Mouse (Mus musculus): ENCODE data around the gene Phb2.
A peak's percentile ranks its signal among the peaks of the same experiment; 100 is the strongest.

Phb2 gene

DNA sequence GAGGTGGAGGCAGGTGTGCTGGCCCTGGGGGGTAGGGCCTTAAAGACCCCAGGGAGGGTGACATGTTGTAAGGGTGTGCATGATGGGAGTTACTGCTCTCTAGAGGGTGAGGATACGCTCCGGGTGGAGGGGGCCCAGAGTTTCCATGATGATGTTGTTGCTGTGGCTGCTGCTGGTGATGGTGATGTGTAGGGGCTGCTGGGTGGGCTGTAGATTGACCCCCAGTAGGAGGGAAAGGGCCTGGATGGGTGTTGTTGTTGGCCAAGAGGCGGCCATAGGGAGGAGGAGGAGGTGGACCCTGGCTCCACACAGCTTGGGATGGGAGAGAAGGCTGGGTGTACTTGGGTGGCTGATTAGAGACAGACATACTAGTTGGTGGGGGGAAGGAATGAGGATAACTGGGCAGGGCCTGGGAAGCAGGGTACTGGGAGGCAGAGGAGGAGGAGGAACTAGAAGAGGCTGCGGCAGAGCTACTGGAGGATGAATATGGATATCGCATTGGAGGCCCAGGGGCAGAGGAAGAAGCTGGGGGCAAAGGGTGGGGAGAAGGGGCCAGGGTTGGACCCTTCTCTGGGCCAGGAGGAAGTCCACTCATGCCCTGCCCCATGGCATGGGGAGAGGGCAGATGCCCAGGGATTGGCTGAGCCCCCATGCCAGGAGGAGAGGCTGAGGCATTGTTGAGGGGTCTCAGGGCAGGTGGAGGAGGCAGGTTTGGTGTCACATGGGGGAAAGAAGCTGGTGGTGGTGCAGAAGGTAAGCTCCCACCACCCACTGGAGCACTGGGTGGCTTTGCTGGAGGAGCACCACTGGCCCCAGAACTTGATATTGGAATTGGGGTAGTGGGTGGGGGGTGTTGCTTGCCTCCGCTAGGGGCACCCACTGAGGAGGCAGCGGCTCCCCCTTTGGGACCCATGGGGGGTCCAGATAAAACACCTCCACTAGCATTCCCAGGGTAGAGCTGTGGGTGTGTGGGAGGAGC lies 34.8 kb downstream of the Phb2 start:
- DNase-seq = peak; percentile 73

DNA sequence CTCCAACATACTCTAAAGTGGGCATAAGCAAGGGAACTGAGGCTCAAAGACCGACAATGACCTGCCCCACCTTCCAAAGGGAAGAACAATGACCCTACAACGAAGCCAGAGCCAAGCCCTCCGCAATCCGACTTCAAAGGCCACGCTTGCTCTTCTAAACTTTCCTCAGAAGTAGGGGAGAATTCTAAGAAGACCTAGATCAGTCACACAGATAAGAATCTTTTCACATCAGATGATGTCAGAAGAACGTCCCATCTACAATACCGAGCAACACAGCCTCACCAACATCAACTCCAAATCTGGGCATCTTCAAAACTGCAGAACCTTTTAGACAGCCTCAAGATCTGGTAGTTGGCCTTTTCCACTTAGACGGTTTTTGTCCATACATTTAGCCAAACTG lies 38.3 kb downstream of the Phb2 start:
- DNase-seq = no peak

DNA sequence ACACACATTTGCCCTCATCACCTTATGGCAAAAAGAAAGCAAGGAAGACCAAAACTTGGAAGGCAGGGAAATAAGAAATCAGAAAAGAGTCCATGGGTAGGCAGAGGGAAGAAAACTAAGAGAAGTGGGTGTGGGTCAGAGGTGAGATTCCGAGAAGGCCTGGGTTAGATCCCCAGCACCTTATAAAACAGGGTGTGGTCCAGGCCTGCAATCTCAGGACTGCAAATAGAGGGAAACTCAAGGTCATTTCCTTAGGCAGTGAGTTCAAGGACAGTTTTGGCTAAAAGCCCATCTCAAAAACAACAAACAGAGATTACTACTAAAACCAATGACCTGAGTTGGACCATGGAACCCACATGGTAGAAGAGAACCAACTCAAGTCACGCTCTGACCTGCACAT lies 41.7 kb downstream of the Phb2 start:
- DNase-seq = no peak

DNA sequence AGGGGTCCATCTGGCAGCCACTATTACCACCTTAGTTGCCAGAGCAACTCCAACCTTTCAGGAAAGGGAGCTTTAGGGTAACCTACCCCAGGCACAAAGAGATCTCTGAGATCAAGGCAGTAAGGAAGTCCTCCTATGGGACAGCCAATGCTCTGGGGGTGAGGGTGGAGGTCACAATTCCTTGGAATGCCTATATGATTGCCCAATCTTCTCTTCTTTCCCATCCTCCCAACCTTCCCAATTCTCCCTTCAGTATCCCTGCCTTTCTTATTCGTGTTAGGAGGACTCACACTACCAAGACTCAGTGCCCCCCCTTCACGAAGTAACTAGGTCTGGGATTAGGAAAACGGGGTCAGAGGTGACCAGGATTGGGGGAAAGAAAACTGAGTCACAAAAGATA lies 43.2 kb downstream of the Phb2 start:
- DNase-seq = no peak

DNA sequence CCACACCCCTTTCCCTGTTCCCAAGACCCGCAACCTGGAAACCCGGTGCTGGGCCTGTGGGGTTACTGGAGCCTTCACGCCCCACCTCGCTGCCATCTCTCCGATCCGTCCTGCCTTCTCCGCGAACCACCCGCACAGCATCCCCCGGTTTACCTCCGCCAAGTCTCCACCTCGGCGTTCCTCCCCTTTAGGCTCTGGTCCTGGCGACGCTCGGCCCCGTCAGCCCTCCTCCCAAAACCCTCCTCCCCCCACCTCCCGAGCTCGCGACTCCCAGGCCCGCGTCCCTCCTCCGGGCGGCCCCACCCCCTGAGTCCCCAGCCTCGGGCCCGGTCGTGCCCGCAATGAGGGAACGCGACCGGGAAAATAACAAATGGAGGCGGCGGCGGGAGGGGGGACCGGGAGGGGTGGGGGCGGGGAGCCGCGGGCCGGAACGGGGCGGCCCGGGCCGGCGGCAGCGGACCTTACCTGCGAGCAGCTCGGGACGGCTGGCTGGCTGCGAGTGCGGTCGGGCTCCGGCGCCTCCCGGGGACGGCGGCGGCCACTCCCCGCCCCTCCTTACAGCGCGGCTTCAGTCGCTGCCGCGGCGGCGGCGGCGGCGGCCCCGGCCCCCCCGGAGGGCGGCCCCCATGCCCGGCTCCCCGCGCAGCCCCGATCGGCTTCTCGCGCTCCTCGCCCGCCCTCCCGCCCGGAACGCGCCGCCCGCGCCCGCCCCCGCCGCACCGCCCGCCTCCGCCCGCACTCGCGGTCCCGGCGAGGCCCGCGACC lies 43.9 kb downstream of the Phb2 start, which contains the start of the genes Gm45234 and Atn1:
TSS of gene Gm45234 (minus strand) at position 191 of the 765 bp plus-strand sequence.
TSS of gene Atn1 (minus strand) at position 694 of the 765 bp plus-strand sequence.
- DNase-seq = peak; percentile 80

DNA sequence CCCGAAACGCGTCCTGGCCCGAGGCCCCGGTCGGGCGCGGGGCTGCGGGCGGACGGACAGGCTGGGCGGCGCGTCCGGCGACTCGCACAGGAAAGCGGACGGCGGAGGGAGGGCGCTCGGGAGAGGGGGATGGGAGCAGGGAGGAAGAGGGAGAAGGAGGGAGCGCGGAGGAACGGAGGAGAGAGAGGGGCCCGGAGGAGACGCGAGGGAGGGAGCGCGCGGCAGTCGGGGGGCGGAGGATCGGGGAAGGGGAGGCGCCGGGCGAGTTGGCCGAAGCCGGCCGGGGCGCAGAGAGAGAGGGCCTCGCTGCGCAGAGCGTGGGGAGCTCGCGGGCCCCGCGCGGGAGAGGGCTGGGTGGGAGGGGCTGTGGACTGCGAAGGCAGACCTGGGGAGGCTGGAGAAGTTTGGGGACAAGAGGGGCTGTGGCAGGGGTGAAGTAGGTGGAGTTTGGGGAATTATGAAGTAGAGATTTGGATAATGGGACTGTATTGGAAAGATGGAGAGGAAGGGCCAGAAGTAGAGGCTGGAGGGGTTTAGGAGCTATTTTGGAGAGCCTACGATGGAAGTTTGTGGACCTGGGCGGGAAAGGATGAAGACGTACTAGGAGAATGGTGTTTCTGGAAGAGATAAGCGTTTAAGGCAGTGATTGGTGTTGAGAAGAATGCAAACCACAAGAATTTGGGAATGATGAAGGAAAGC lies 44.7 kb downstream of the Phb2 start:
- peak; percentile 88 for DNase-seq

DNA sequence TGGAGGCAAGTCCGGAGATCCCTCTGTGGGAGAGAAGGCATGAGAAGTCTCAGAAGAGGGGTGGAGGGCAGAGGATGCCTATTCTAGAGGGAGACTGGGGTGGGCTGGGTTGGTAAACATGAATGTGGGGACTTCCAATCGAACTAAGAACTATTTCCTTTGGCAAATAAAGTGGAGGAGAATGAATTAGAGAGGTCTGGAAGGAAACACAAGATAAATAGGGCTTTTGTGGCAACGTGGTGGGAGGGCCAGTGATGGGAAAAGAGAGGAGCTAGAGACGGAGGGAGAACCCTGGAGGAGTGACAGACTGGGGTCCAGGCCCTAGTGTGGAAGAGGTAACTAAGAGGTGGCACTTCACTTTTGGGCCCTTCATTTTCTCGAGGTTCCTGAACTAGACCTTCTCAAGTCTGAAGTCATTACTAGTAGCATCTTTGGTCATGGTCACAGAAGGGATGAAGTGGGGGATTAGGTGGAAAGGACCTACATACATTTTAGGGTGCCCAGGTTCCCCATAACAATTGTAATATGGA lies 45.3 kb downstream of the Phb2 start:
- DNase-seq = peak; percentile 51

DNA sequence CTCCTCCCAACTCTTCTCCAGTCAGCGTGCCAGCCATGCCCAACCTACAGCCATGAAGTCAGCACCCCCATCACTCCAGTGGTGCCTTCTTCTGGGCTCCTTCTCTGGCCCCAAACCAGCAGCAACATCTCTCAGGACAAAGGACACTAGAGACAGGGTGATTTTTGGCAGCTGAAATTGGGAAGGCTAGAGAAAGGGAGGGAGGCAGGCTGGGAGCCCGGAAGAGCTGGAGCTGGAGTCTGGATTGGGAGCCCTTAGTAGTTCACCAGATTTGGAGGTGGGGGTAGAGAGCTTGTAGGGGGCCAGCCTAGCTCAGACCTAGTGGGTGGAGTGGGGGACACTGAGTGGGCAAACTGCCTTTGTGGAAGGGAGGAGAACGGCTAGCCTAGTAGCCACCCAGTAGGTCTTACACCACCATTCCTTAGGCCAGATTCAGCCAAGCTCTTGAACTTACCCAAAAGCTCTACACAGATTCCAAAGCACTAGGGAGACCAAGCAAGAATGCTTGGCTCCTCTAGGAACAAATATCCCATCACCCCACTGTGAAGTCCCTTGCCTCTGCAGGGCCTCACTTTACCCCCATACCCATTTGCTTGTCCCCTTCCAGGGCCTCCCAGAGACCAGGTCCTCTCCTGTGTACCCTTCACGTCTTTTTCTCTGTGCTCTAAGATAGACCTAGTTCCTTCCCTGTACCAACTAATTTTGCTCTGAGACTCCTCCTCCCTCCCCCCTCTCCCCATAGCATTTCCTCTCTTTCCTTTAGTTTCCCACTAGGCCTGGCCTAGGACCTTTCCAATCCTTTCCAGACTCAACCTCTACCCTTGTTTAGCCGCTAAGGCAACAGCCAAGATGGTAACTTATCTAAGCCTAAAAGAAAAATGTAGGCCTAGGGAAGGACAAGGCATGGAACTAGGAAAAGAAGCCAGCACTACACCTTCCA lies 46.0 kb downstream of the Phb2 start:
- DNase-seq = peak; percentile 83

DNA sequence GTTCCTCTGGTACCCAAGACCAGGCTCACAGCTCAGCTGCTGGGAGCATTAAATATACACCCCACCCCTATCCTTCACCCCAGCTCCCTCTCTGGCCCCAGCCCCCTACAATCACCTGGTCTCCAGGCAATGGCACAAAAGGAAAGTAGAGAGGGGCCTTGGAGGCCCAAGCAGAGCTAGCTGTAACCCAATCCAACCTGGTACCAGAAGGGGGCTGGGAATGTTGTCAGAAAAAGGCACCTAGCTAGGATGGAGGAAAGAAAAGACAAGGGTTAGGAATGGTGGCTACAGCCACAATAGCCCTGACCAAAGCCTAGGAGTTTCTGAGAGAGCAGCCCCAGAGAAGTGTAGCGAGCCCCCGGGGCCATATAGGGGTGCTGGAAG lies 46.7 kb downstream of the Phb2 start:
- DNase-seq = peak; percentile 46

DNA sequence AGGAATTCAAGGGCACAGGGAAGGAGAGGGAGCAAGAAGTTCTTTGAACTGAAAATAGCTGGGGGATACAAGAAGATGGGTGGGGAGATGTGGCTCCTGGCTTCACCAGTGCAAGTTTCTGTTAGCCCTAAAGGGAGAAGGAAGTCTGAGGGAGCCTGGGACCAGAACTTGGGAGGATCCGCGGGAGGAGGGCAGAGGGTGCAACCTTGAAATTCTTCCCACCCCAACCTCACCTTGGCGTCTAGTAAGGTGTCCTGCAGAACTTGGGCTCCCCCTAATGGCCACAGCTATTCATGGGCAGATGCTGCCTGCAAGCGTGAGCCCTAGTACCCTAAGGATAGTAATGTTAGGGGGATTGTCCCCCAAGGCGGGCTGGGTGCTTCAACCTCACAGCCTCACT lies 47.1 kb downstream of the Phb2 start:
- peak; percentile 87 for DNase-seq

DNA sequence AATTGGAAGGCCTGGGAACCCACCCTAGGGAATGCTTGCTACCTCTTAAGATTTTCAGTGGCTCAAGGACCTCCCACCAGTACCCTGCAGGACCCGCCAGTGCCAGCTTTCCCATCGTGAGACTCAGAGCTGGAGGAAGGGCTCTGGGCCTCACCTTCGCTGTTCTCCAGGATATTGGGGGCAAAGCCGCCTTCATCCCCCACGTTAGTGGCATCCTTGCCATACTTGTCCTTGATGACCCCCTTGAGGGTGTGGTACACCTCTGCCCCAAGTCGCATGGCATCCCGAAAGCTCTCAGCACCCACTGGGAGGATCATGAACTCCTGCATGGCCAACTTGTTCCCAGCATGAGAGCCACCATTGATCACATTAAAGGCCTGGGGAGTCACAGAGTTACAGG lies 53.8 kb downstream of the Phb2 start:
- DNase-seq = no peak

Measured in cerebellum, adult 11-12 months (tissue).